Mouse (Mus musculus) lung, postnatal 0 days (tissue): ENCODE results near the gene Cemip2. TPM values are rescaled to one million over a fixed set of nuclear protein-coding genes. Genes with fewer than 3 reads are reported as not detected.
A peak's percentile ranks its signal among the peaks of the same experiment; 100 is the strongest.

Source experiments
- ATAC-seq: fragments of 200-750 bp; cut with Nextera tagmentation; 2 replicates; pipeline ENCODE4 v1.8.0; 2017; ENCODE audit warnings: moderate library complexity
- DNase-seq: peaks from one replicate; pipeline ENCODE4 v3.0.0-alpha.2; 2016; ENCODE audit warnings: low spot score
- H3K27ac ChIP-seq: fragments of 300-500 bp; sonication (generic); 2 replicates; pipeline ENCODE4 v1.5.1; 2014; ENCODE audit warnings: antibody characterized with exemption, mild to moderate bottlenecking, low read length, mixed read lengths
- H3K27me3 ChIP-seq: fragments of 300-500 bp; sonication (generic); replicated peaks from 2 replicates; pipeline ENCODE4 v1.6.1; 2014; ENCODE audit warnings: low read length, mixed read lengths; ENCODE audit not compliant: insufficient read depth
- H3K36me3 ChIP-seq: fragments of 300-500 bp; sonication (generic); 2 replicates; pipeline ENCODE4 v1.6.1; 2014; ENCODE audit warnings: low read length, mixed read lengths; ENCODE audit not compliant: insufficient read depth
- H3K4me1 ChIP-seq: fragments of 300-500 bp; sonication (generic); 2 replicates; pipeline ENCODE4 v1.6.1; 2014; ENCODE audit warnings: antibody characterized with exemption, low read depth, low read length, mixed read lengths; ENCODE audit not compliant: insufficient read depth
- H3K4me2 ChIP-seq: fragments of 300-500 bp; sonication (generic); replicated peaks from 2 replicates; pipeline ENCODE4 v1.6.1; 2014; ENCODE audit warnings: low read depth, mild to moderate bottlenecking, low read length, moderate library complexity, mixed read lengths
- H3K4me3 ChIP-seq: fragments of 300-500 bp; sonication (generic); 2 replicates; pipeline ENCODE4 v1.5.1; 2014; ENCODE audit warnings: low read depth, low read length
- H3K9ac ChIP-seq: fragments of 300-500 bp; sonication (generic); replicated peaks from 2 replicates; pipeline ENCODE4 v1.6.1; 2014; ENCODE audit warnings: low read depth, mild to moderate bottlenecking
- H3K9me3 ChIP-seq: fragments of 300-500 bp; sonication (generic); 2 replicates; pipeline ENCODE4 v1.6.1; 2016; ENCODE audit warnings: low read length, mixed read lengths
- CTCF ChIP-seq: IDR thresholded peaks from 2 replicates; pipeline ENCODE4 v1.5.1; 2016; ENCODE audit warnings: antibody characterized with exemption, mild to moderate bottlenecking
- EP300 ChIP-seq: IDR thresholded peaks from 2 replicates; pipeline ENCODE4 v1.6.1; 2016; ENCODE audit warnings: antibody characterized with exemption, mild to moderate bottlenecking, control low read depth
- WGBS: fragments of 180-500 bp; shearing (Covaris S2); extraction: QIAGEN DNeasy Blood & Tissue Kit; methylation state at CpG from one replicate; pipeline ENCODE4 v1.1.7; 2014; 5-methylcytosine and 5-hydroxymethylcytosine counted together
- polyA plus RNA-seq: library from polyadenylated mRNA; unstranded; fragments of >200 nt; fragmentation: Nextera tagmentation; extraction: Ambion mirVana; gene quantifications from 2 replicates; pipeline ENCODE4 v1.2.1, GENCODE M21; 2015

Cemip2 gene
- polyA plus RNA-seq, 1 experiment from 2014 or later = 46.7 TPM

- H3K36me3 ChIP-seq = no peaks in the 10 kb centered on the region
- H3K4me2 ChIP-seq = no peak overlapping the region
- no peak overlapping the region for H3K27ac ChIP-seq
- no peak for ATAC-seq
- no peaks in the 10 kb centered on the region for H3K9me3 ChIP-seq
- no peaks in the 10 kb centered on the region for H3K27me3 ChIP-seq
- H3K4me3 ChIP-seq = no peak overlapping the region
- H3K9ac ChIP-seq = no peak overlapping the region
- H3K4me1 ChIP-seq = peaks cover 13% of the 10 kb centered on the region
- 77% methylated on average over 4 of the region's 4 CpGs for WGBS
- no peak for TF ChIP-seq EP300
- no peak for TF ChIP-seq CTCF
- DNase-seq = no peak
These were observed 2.5 kb upstream of the Cemip2 start for GRCm38 (mm10) chr19:21775629-21776028.

DNA sequence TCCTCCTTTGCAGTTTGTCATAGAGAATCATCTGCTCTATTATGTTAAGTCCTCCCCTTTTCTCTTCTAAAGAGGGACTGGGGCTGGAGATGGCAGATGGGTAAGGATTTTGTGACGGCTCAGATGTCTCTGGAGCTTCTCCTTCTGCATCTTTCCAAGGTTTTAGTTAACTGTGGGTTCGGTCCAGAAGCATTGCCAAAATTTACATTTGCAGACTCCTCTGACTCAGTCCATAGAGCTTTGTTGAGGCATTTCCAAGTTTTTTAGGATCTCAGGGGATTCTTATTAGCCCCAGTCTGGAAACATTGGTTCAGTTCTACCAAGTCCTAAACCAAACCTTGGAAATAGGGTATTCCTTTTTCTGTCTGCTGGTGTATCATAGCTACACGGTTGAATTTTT, 1.5 kb upstream of the Cemip2 start:
- Histone ChIP-seq H3K4me1 (peaks cover 13% of the 10 kb centered on the region), H3K9ac (no peak overlapping the region), H3K9me3 (no peaks in the 10 kb centered on the region), H3K4me3 (no peak overlapping the region), H3K4me2 (no peak overlapping the region), H3K36me3 (no peaks in the 10 kb centered on the region), H3K27ac (no peak overlapping the region), H3K27me3 (no peaks in the 10 kb centered on the region)
- ATAC-seq (no peak), DNase-seq (no peak)
- TF ChIP-seq CTCF (no peak), EP300 (no peak)
- WGBS = 65% methylated on average over 3 of the region's 3 CpGs

- no peak overlapping the region for H3K9ac ChIP-seq
- peak; percentile 58 for DNase-seq
- no peak overlapping the region for H3K27ac ChIP-seq
- H3K4me1 ChIP-seq = peaks cover 13% of the 10 kb centered on the region
- peak overlapping the region; percentile 76; the same call in 1 of the 2 replicates for H3K4me2 ChIP-seq
- TF ChIP-seq CTCF (peak; percentile 65), EP300 (no peak)
- H3K4me3 ChIP-seq = no peak overlapping the region
- ATAC-seq = peak; percentile 4; the same call in 1 of the 2 replicates
- no peaks in the 10 kb centered on the region for H3K27me3 ChIP-seq
- H3K36me3 ChIP-seq = no peaks in the 10 kb centered on the region
- WGBS = 16% methylated on average over 20 of the region's 20 CpGs
- no peaks in the 10 kb centered on the region for H3K9me3 ChIP-seq
These were observed 891 bp upstream of the Cemip2 start for GRCm38 (mm10) chr19:21777171-21777731.

DNA sequence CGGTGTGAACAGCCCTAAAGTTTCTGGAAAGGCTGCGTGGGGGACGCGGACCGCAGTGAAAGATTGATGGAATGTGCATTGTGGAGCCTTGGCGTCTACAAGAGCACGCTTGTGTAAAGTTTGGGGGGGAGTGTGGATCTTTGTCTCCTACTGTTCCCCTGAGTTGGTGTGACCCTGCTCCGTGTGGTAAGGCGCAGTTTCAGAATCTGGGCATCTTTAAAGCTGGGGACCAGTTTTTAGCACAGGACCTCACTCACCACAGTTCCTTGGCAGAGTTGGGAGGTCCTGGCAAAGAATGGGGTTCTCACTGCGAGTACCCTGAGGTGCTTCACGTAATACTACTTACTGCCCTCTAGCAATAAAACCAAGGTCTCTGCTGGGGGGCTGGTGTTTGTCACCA, 964 bp downstream of the Cemip2 start:
- TF ChIP-seq CTCF = no peak
- H3K9me3 ChIP-seq = no peaks in the 10 kb centered on the region
- under 1% methylated on average over 11 of the region's 11 CpGs for WGBS
- H3K4me3 ChIP-seq = peak overlapping the region; percentile 76
- DNase-seq = peak; percentile 41
- peaks cover 16% of the 10 kb centered on the region for H3K4me1 ChIP-seq
- peak overlapping the region; percentile 74 for H3K9ac ChIP-seq
- no peaks in the 10 kb centered on the region for H3K36me3 ChIP-seq
- no peak for ATAC-seq
- H3K27ac ChIP-seq = peak overlapping the region; percentile 88
- peak overlapping the region; percentile 76 for H3K4me2 ChIP-seq
- H3K27me3 ChIP-seq = no peaks in the 10 kb centered on the region

DNA sequence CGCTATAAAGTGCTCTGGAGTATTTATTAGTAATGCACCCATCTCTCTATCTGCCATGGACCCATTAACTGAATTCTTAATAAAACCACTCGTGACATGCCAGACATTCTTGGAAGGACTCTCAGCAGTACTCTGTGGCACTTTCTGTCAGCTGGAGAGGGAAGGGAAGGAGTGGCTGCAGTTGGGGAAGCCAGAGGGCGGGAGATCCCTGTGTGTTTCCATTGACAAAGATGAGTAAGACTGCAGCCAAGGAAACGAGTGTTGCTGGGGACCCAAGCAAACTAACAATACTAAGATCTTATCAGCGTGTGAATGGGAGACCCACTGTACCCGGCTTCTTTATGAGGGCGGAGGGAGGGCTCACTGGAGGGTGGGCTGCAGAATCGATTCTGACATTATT, 2.5 kb downstream of the Cemip2 start:
- peak; percentile 74 for DNase-seq
- peak; percentile 7; the same call in 1 of the 2 replicates for ATAC-seq
- H3K36me3 ChIP-seq = no peaks in the 10 kb centered on the region
- H3K4me2 ChIP-seq = peak overlapping the region; percentile 76
- WGBS = 38% methylated on average over 8 of the region's 8 CpGs
- no peak overlapping the region for H3K27ac ChIP-seq
- H3K9ac ChIP-seq = no peak overlapping the region
- peak overlapping the region; percentile 76 for H3K4me3 ChIP-seq
- H3K27me3 ChIP-seq = no peaks in the 10 kb centered on the region
- peak; percentile 81 for TF ChIP-seq EP300
- no peak for TF ChIP-seq CTCF
- H3K9me3 ChIP-seq = no peaks in the 10 kb centered on the region
- H3K4me1 ChIP-seq = peaks cover 16% of the 10 kb centered on the region

GRCm38 (mm10) chr19:21781066-21781786, 3.1 kb downstream of the Cemip2 start:
- no peak overlapping the region for H3K27ac ChIP-seq

More at GRCm38 (mm10) chr19:21781066-21781786, 3.1 kb downstream of the Cemip2 start:
- peak overlapping the region; percentile 76 for H3K4me2 ChIP-seq
- H3K9me3 ChIP-seq = no peaks in the 10 kb centered on the region
- peaks cover 16% of the 10 kb centered on the region for H3K4me1 ChIP-seq
- no peaks in the 10 kb centered on the region for H3K36me3 ChIP-seq
- no peaks in the 10 kb centered on the region for H3K27me3 ChIP-seq
- ATAC-seq (no peak), DNase-seq (no peak)
- H3K9ac ChIP-seq = no peak overlapping the region
- no peak for TF ChIP-seq EP300
- no peak for TF ChIP-seq CTCF
- peak overlapping the region; percentile 76; the same call in 1 of the 2 replicates for H3K4me3 ChIP-seq
- 71% methylated on average over 7 of the region's 7 CpGs for WGBS
